Mouse (Mus musculus) layer of hippocampus, postnatal 10 days (tissue): Measurements from ENCODE around the gene Gm10840. TPM values are rescaled to one million over a fixed set of nuclear protein-coding genes. Genes with fewer than 3 reads are reported as not detected.
"Not testable (repeated sequence)": the region's sequence is repeated elsewhere in the genome, so short reads cannot be mapped to it uniquely, and the experiment has no call there.

Experiments
- DNase-seq, 2 experiments: peaks; one replicate each; pipeline ENCODE4 v3.0.0; 2021; ENCODE audit warnings: low spot score in 2 of 2
- total RNA-seq, 2 experiments: library from RNA; stranded (reverse); gene quantifications; 2 replicates each; pipeline ENCODE4 v1.2.3; 2021

Gene Gm10840
- total RNA-seq, 2 experiments from 2014 or later, result not detected

DNA sequence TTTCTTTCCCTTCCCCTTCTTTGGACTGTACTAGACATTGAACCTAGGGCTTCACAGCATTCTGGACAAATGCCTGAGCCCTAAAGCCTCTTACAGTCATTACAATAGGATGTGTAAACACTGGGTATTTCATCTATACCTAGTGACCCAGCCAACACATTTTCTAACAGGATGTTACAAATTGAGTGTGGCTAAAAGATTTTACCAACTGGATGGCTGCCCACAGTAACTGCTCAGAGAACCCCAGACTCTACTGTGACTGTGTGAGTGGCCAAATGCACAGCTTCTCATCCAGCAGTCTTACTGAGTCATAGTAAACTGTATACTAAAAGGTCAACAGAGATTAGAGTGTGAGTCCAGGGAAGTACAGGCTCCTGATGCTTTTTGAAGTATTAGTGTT, 34.7 kb downstream of the Gm10840 start:
- DNase-seq, result no peak

- no peak for DNase-seq
These were observed 37.6 kb downstream of the Gm10840 start for GRCm38 (mm10) chr11:106198277-106198676.

GRCm38 (mm10) chr11:106199997-106200396, 39.3 kb downstream of the Gm10840 start:
- not testable (repeated sequence) for DNase-seq

DNA sequence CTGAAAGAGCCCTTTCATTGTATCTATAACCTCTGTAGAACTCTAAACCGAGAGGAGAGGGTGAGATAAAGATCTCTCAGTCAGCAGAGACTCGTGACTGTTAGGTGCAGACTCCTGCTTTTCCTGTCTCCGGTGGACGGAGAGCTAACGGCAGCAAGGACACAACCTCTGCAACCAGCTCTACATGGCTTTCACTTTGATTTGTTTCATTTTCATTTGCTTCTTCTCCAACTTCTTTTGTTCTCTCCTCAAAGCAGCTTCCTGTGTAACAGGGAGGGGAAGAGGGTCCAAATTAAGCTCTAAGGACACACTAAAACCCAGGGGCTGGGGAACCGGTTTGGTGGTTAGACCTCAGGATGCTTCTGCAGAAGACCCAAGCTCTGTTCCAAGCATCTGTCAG, 40.1 kb downstream of the Gm10840 start:
- no peak for DNase-seq

- DNase-seq, result no peak
These were observed 40.9 kb downstream of the Gm10840 start for GRCm38 (mm10) chr11:106201337-106202122.

DNA sequence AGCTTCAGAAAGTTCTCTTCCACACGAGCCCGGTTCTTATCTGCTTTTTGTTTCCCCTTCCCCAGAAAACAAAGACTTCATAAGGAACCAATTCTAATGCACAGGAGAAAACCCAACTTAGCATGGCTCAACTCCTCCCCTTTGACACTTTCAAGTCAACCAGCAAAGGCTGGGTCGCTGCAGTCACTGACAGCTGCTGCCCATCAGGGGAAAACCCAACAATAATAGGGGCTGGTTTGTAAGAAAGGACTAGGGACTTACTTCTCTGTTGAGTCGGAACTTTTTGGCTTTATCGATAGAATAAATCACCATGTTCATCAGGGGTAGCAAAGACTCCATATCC, 41.4 kb downstream of the Gm10840 start, which contains the start of gene Strada:
Gene Strada, minus strand, starts transcription at position 46 of the 343 bp plus-strand sequence.
- DNase-seq, result no peak

Other genes with a start within 250 kb of the Gm10840 start
- gene Cyb561, start 207.5 kb upstream of the Gm10840 start, total RNA-seq, result 10 to 100 TPM; 31.6 to 42.5 TPM
- gene Ace, start 192.9 kb upstream of the Gm10840 start, total RNA-seq, result 10 to 100 TPM; 11.1 to 12.6 TPM
- not detected for gene Ace3, start 166.2 kb upstream of the Gm10840 start, total RNA-seq
- gene Kcnh6, start 152.7 kb upstream of the Gm10840 start, total RNA-seq, result under 1 TPM; 0.76 to 0.82 TPM
- gene Dcaf7, start 124.0 kb upstream of the Gm10840 start, total RNA-seq, result 100 to 1,000 TPM; 184 to 190 TPM
- gene Taco1, start 94.8 kb upstream of the Gm10840 start, total RNA-seq, result 10 to 100 TPM; 15.1 to 15.2 TPM
- 10 to 100 TPM; 26.7 to 27.7 TPM for gene Map3k3, start 76.2 kb upstream of the Gm10840 start, total RNA-seq
- gene Limd2, start within 50 bp of the Gm10840 start, total RNA-seq, result 100 to 1,000 TPM; 100 to 112 TPM
- gene Strada, start 41.3 kb downstream of the Gm10840 start, total RNA-seq, result 10 to 100 TPM; 28.8 to 32.3 TPM
- gene Ccdc47, start 55.5 kb downstream of the Gm10840 start, total RNA-seq, result 100 to 1,000 TPM; 101 to 102 TPM
- gene Ddx42, start 56.1 kb downstream of the Gm10840 start, total RNA-seq, result 10 to 100 TPM; 70.6 to 80.4 TPM
- 10 to 100 TPM; 37.8 to 39.4 TPM for gene Ftsj3, start 95.2 kb downstream of the Gm10840 start, total RNA-seq
- gene Psmc5, start 95.3 kb downstream of the Gm10840 start, total RNA-seq, result 100 to 1,000 TPM; 132 to 133 TPM
- gene Smarcd2, start 112.1 kb downstream of the Gm10840 start, total RNA-seq, result 10 to 100 TPM; 22.0 to 23.0 TPM
- gene Tcam1, start 115.8 kb downstream of the Gm10840 start, total RNA-seq, result under 1 TPM; 0.16 to 0.20 TPM
- not detected for gene Gh, start 141.0 kb downstream of the Gm10840 start, total RNA-seq
- under 1 TPM; 0.38 to 0.59 TPM for gene Cd79b, start 153.9 kb downstream of the Gm10840 start, total RNA-seq
- gene Scn4a, start 192.4 kb downstream of the Gm10840 start, total RNA-seq, result under 1 TPM in 1 of 2 experiments, not detected in 1; 0.38 TPM
- gene Prr29, start 204.6 kb downstream of the Gm10840 start, total RNA-seq, result under 1 TPM in 1 of 2 experiments, not detected in 1; 0.91 TPM
- gene Icam2, start 227.2 kb downstream of the Gm10840 start, total RNA-seq, result 1 to 10 TPM; 4.6 to 4.7 TPM